Mouse (Mus musculus): Measurements from ENCODE around the gene Smim5. TPM values are rescaled to one million over a fixed set of nuclear protein-coding genes. Genes with fewer than 3 reads are reported as not detected.

The Smim5 gene
- polyA plus RNA-seq, 1 experiment from 2014 or later: 1.4 TPM

DNA sequence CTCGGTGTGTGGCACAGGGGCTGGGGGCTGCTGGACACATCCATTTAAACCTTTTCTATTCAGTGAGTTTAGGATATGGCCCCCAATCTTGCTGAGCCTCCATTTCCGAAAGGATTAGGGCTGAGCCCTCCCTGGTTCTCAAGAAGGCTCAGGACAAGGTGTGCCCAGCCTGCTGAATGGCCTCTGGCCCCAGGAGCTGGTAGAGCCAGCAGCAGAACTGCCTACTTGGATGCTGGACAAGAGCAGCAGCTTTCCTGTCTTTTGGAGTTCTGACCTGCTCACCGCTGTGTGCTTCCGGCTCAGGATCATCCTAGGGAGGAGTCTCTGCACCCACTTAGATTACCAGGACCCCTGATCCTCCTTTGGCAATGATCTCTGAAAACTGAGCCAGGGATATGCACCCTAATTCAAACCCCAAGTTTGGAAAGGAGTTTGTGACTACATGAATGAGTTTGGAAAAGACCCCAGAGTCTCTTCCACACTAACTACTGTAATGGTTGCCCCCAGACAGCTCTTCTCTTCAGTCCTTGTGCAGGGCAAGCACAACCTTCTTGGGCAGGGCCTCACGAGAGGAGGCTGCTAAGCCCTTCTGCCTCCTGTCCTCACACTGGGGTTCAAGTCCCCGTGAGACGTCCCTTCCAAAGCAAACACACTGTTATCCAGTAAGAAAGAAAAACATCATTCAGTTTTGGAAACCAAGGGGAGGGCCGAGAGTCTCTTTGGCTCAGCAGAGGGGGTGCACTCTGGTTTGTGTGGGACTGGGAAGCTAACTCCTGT is 983 bp downstream of the Smim5 start:
- 73% methylated on average over 8 of the region's 8 CpGs for WGBS
- Histone ChIP-seq H3K9ac (no peak overlapping the region), H3K36me3 (replicated peaks) (0 out of 2 replicates have a peak, but pooled peaks cover 2% of the 10 kb centered on the region), H3K9me3 (no peaks in the 10 kb centered on the region), H3K4me1 (0 out of 2 replicates have a peak, but pooled peaks cover 3% of the 10 kb centered on the region), H3K4me3 (no peak overlapping the region), H3K4me2 (no peak overlapping the region), H3K27ac (no peak overlapping the region), H3K27me3 (replicated peaks) (no peaks in the 10 kb centered on the region)
- ATAC-seq (replicated peaks): no peak

DNA sequence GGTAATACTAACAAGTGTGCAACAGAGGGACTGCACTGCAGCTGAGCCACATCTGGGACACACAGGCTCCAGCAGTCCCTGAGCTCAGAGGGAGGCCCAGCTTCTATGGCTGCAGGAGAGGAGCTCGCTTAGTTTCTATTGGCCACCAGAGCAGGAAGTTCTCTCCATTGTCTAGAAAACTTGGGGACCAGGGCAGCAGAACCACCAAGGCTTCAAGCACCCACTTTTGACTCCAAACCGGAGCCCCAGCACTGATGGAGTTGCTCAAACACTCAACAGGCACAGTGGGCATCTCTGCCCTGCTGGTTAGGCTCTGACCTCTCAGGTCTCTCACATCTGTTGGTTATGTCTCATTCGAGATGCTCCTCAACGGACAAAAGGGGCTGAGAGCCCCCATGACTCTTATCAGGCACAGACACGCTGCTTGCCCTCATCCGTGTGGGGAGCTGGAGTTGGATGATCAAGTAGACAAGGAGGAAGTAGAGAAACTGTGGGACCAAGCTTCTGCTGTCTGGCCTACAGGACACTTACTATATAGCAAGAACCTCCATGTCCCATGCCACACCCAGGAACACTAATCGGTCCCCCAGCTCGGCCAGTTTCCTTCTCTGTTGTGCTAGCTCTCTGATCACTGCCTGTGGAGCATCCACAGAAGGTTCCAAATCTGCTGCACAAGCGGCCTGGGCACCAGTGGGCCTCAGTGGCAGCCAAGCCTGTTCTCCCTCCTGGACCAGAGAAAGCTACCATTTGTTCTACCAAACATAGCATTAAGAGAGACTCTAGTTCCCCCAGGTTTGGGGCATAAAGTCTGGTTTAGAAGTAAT is 1.8 kb downstream of the Smim5 start:
- Histone ChIP-seq H3K9ac (no peak overlapping the region), H3K27ac (no peak overlapping the region), H3K27me3 (replicated peaks) (no peaks in the 10 kb centered on the region), H3K4me1 (0 out of 2 replicates have a peak, but pooled peaks cover 3% of the 10 kb centered on the region), H3K36me3 (replicated peaks) (no peaks in the 10 kb centered on the region), H3K9me3 (no peaks in the 10 kb centered on the region), H3K4me3 (no peak overlapping the region), H3K4me2 (no peak overlapping the region)
- no peak for ATAC-seq (replicated peaks)
- 86% methylated on average over 9 of the region's 9 CpGs for WGBS

DNA sequence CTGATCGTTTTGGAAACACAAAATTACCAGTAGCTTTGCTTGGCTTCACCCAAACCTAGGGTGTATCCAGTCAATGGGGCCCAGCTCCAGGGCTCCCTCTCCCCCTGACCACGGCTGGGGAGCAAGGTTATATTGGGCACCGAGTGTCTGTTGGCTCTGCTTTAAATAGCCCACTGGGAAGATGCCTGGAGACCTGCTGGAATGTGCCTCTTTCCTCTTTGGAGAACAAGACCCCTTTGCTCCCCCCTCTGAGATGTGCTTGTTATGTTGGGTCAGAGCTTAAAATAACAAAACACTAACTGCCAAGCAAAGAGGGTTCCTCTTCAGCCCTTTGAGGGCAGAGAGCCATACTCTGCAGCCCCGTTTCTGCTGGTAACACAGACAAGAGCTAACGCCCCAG is 2.4 kb downstream of the Smim5 start:
- no peak overlapping the region for H3K4me2 ChIP-seq

DNA sequence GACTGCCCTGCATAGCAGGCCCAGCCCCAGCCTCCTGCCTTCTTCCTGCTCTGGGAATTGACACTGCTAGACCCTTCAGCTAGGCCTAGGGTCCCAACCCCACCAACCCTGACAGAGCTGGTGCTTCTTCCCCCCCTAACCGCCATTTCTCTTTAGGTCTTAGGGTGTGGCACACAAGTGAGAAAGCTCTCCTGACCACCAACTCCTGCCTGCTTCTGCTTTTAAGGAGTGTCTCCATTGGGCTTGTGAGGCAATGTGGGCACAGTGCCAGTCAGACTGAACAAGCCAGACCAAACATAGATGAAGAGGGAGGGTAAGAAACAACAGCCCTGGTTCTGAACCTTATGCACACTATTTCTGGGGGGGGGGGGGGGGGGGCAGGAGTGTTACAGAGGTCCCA is 3.1 kb downstream of the Smim5 start:
- no peak overlapping the region for H3K4me3 ChIP-seq
- WGBS: 68% methylated on average over 1 of the region's 1 CpGs

More for the DNA sequence above, 2.4 kb downstream of the Smim5 start:
- H3K27me3 ChIP-seq (replicated peaks): no peaks in the 10 kb centered on the region
- no peak overlapping the region for H3K4me3 ChIP-seq
- ATAC-seq (replicated peaks): no peak
- WGBS: 84% methylated on average over 5 of the region's 5 CpGs
- 0 out of 2 replicates have a peak, but pooled peaks cover 3% of the 10 kb centered on the region for H3K4me1 ChIP-seq
- H3K27ac ChIP-seq: no peak overlapping the region
- no peak overlapping the region for H3K9ac ChIP-seq
- no peaks in the 10 kb centered on the region for H3K9me3 ChIP-seq
- no peaks in the 10 kb centered on the region for H3K36me3 ChIP-seq (replicated peaks)

DNA sequence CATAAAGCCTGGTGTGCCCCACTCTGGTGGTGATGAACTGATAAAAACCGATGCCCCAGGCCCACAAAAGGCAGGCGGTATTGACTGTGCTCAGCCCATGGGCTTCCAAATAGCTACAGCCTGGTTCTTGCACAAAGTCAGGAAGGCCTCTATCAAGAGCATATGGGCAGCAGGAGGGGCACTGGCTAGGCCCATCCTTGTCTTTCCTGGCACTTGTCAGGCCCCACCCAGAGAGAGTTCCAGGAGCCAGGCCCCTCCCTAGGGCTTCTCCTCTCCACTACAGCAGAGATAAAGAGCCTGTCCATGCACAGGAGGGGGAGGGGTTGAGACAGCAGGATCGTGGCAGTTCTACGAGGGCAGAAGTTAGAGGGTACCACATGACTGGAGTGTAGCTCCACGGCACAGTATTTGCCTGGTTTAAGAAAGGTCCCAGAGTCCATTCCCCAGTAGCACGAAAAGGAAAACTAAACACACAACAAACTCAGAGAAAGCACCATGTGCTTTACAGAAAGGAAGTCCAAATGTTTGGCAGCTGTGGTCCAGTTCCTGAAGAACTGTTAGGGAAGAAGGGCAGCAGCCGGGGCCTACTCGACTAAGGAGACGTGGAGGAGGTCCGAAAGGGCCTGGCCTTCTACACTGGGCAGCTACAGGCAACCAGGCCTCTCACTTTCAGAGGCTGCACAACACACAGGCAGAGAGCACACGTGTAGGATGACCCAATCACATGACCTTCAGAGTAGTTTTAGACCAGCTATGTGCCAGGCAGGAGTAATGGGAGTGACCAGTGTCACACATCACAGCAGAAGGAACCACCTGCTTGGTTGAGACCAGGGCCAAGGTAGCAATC is 3.8 kb downstream of the Smim5 start:
- no peak for ATAC-seq (replicated peaks)
- Histone ChIP-seq H3K4me1 (0 out of 2 replicates have a peak, but pooled peaks cover 3% of the 10 kb centered on the region), H3K27ac (no peak overlapping the region), H3K4me3 (no peak overlapping the region), H3K9ac (no peak overlapping the region), H3K27me3 (replicated peaks) (no peaks in the 10 kb centered on the region), H3K36me3 (replicated peaks) (no peaks in the 10 kb centered on the region), H3K9me3 (no peaks in the 10 kb centered on the region), H3K4me2 (no peak overlapping the region)
- WGBS: 77% methylated on average over 11 of the region's 11 CpGs

More for the DNA sequence above, 3.1 kb downstream of the Smim5 start:
- H3K4me2 ChIP-seq: no peak overlapping the region
- no peaks in the 10 kb centered on the region for H3K9me3 ChIP-seq
- no peaks in the 10 kb centered on the region for H3K36me3 ChIP-seq (replicated peaks)
- H3K27ac ChIP-seq: no peak overlapping the region
- H3K4me1 ChIP-seq: 0 out of 2 replicates have a peak, but pooled peaks cover 3% of the 10 kb centered on the region
- no peak for ATAC-seq (replicated peaks)
- H3K9ac ChIP-seq: no peak overlapping the region
- no peaks in the 10 kb centered on the region for H3K27me3 ChIP-seq (replicated peaks)

DNA sequence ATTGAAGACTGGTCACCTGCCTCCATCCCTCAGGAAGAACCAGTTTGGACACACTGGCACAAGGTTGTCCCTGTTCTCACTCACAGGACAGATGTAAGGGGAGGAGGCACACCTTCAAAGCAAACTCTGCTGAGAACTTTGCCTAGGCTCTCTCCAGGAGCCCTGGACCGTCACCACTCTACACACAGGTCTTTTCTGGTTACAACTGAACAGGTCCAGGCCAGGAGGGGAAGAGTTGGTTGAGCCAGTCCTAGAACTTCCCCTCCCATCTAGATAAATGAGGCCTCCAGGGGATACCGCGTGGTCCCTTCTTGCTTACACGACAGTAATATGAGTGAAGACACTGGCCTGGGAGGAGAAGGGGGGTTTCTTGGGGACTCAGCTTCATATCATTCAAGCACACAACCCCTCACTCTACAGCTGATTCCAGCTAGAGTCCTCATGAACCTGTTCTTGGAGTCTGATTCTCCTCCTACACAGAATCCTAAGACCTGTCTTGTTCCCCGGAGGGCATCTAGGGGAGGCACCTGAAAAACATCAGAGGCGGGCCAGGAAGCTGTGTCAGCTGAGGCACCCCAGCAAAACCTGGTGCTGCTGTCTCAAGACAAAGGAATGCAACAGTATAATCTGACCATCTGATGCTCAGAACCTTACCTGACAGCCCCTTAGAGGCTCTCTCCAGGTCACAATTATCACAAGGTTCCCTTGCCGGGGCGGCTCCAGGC is 4.6 kb downstream of the Smim5 start:
- Histone ChIP-seq H3K4me3 (no peak overlapping the region), H3K9ac (no peak overlapping the region), H3K27ac (no peak overlapping the region), H3K9me3 (no peaks in the 10 kb centered on the region), H3K27me3 (replicated peaks) (no peaks in the 10 kb centered on the region), H3K36me3 (replicated peaks) (no peaks in the 10 kb centered on the region), H3K4me2 (no peak overlapping the region), H3K4me1 (0 out of 2 replicates have a peak, but pooled peaks cover 3% of the 10 kb centered on the region)
- 89% methylated on average over 8 of the region's 8 CpGs for WGBS
- ATAC-seq (replicated peaks): no peak

DNA sequence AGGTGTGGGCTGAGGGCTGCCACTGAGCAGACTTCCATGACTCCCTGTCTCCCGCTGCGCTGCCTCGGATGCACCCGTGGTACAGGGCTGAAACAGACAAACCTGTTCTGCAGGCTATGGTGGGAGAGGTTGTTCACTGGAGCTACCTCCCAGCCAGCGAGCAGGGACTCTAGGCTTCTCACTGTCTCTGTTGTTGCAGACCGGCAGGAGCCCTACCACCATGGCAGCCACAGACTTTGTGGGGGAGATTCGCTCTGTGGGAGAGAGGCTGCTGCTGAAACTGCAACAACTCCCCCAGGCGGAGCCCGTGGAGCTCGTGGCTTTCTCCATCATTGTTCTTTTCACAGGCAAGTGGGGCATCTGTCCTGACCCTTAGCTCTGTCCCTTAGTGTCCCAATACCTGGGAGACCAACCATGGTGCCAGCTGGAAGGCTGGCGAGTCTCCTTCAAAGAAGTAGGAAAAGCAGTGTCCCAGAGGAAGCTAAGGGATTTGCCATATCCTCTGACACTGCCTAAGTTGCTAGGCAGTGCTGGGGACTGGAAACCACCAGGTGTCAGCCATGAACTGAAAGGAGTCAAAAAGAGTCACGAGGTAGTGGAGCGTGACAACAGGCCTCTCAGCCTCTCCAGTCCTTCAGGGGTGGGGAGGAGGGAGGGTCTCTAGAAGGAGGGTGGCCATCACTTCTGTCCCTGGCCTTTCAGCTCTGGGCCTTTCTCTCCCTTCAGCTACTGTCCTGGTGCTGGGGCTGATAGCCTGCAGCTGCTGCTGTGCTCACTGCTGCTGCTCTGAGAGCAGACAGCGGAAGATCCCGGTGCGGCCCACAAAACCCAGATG is 5.4 kb downstream of the Smim5 start:
- H3K27ac ChIP-seq: no peak overlapping the region
- no peak overlapping the region for H3K9ac ChIP-seq
- no peak overlapping the region for H3K4me3 ChIP-seq
- 0 out of 2 replicates have a peak, but pooled peaks cover 3% of the 10 kb centered on the region for H3K4me1 ChIP-seq
- H3K4me2 ChIP-seq: no peak overlapping the region
- WGBS: 41% methylated on average over 16 of the region's 16 CpGs
- H3K9me3 ChIP-seq: no peaks in the 10 kb centered on the region
- no peaks in the 10 kb centered on the region for H3K27me3 ChIP-seq (replicated peaks)
- no peaks in the 10 kb centered on the region for H3K36me3 ChIP-seq (replicated peaks)
- ATAC-seq (replicated peaks): no peak

DNA sequence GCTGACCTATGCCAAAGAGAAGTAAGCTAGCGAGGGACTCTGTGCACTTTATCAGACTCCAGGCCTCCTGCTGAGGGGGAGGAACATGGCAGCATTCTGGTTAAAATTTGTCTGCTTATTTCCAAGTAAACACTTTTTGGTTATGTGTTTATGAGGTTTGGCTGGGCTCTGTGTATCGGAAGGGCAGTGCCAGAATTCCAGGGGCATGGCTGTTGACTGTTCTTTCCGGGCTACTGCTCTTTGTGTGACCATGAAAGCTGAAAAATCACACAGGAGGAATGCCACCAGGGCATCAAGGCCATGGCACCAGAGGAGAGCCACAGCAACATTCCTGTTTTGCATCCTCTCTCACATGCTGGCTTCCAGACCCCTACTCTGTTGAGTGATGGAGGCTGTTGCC is 6.3 kb downstream of the Smim5 start:
- no peak overlapping the region for H3K27ac ChIP-seq
- WGBS: 75% methylated on average over 3 of the region's 3 CpGs
- no peak overlapping the region for H3K9ac ChIP-seq
- no peaks in the 10 kb centered on the region for H3K9me3 ChIP-seq
- no peaks in the 10 kb centered on the region for H3K36me3 ChIP-seq (replicated peaks)
- ATAC-seq (replicated peaks): no peak
- no peaks in the 10 kb centered on the region for H3K4me1 ChIP-seq
- no peak overlapping the region for H3K4me2 ChIP-seq
- no peak overlapping the region for H3K4me3 ChIP-seq
- H3K27me3 ChIP-seq (replicated peaks): no peaks in the 10 kb centered on the region

DNA sequence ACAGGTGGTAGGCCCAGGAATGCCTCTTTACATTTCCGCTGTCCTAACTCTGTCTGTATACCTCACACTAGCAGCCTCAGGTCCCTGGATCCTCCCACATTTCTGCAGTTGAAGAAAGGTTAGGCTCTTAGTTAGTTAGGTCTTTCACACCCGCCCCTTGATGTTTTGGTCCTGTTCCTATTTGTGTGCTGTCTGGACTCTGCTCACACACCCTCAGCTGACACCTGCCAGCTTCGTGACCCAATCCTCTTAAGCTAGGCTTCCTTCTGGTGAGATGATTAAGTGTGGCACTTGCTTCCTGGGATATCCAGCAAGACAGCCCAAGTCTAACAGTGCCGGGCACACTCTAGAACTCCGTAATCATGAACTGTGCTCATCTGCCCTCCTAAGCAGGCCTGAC is 6.8 kb downstream of the Smim5 start:
- Histone ChIP-seq H3K4me2 (no peak overlapping the region), H3K9me3 (no peaks in the 10 kb centered on the region), H3K27ac (no peak overlapping the region), H3K9ac (no peak overlapping the region), H3K4me3 (no peak overlapping the region), H3K27me3 (replicated peaks) (no peaks in the 10 kb centered on the region), H3K4me1 (no peaks in the 10 kb centered on the region), H3K36me3 (replicated peaks) (no peaks in the 10 kb centered on the region)
- 80% methylated on average over 5 of the region's 5 CpGs for WGBS
- no peak for ATAC-seq (replicated peaks)

DNA sequence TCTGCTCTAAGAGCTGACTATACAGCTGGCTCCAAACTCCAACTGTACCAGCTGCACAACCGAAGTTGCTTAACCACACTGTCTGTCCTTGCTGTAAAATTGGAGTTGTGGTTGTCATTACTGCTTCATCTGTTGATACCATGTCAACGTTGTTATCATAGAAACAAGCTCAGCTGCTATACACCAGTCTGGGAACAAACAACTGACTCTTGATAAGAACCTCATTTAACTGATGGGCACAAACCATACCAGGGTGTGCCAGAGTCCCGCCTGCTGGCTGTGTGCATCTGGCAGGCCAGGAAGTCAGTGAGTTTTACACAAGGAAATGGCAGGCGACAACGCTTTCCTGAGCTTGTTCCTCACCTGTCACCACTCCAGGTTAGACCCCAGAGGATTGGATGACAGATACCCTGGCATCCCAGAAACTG is 11.4 kb downstream of the Smim5 start:
- Histone ChIP-seq H3K36me3 (replicated peaks) (peaks cover 9% of the 10 kb centered on the region; the same call in 1 of the 2 replicates), H3K4me1 (no peaks in the 10 kb centered on the region), H3K27me3 (replicated peaks) (no peaks in the 10 kb centered on the region), H3K9me3 (no peaks in the 10 kb centered on the region), H3K9ac (no peak overlapping the region), H3K4me3 (no peak overlapping the region), H3K27ac (no peak overlapping the region), H3K4me2 (no peak overlapping the region)
- WGBS: 94% methylated on average over 5 of the region's 5 CpGs
- no peak for ATAC-seq (replicated peaks)

Measured in midbrain, embryonic 15.5 days (tissue).